Mouse (Mus musculus): Measurements from ENCODE around the gene Pde6b.

Gene Pde6b

DNA sequence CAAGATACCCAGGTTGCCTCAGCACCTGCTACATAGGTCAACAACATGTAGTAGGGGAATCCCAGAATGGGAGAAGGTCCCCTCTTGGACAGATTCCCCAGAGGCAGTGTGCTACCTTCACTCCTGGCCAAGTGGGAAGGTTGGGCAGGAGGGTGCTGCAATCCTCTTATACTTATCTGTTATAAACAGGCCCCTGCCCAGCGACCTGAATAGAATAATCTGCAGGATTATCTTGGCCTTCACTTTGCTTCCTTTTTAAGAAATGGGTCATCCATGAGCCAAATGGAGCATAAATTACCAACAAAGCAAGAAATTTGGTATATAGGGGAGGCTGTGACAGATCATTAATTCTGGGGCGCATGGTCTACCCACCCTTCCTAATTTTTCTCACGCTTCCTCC is 1.6 kb downstream of the Pde6b start:
- DNase-seq (ENCODE audit: low read depth, low spot score): no peak

DNA sequence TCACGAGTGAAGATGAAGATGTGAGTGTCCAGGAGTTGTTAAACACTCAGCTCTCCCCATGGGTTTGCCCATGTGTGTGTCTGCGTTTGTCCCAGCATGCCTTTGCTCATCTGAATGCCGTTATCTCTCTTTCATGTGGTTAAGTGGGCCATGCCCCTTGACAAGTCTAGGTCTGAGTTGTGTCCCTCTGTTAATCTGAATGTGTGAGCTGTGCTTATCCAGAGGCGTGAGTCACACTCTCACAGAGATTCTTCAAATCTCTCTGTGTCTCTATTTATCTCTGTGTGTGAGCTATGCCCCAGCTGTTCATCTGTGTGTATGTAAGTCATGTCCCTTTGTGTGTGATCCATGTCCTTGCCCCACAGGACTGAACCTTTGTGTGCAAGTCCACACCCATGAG is 15.3 kb downstream of the Pde6b start:
- no peak for DNase-seq (ENCODE audit: low read depth, low spot score)

DNA sequence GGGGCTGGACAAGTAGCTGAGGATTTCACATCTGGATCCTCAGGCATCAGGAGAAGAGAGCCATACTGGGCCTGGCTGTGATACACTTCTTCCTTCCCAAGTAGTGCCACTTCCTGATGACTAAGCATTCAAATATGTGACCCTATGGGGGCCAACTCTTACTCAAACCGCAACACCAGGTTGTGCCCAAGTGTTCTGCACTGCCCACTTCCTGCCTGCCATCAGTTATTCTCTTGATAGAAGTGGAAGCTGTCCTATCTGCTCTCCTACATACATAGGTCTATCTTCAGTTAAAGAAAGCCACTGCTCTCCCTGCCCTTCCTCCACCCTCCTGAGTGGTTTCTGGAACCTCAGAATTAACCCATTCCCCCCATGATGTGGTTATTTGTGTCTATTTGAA is 17.3 kb downstream of the Pde6b start:
- no peak for DNase-seq (ENCODE audit: low read depth, low spot score)

DNA sequence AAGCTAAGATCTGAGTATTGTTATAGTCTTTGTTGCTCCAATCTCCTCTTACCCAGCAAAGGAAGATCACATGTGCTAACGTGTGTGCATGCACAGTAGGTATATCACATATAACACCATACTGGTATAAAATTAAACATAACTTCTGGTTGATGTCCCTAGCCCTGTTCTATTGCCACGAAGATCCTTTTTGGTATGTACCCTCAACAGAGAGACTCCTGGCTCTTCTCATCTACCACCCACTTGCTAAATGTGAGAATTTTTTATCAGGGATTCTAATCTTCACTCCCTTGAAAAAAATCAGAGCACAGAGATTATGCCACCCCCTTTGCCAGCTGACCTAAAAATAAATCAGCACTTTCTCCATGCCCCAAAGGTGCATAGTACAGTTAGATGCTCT is 18.8 kb downstream of the Pde6b start:
- no peak for DNase-seq (ENCODE audit: low read depth, low spot score)

DNA sequence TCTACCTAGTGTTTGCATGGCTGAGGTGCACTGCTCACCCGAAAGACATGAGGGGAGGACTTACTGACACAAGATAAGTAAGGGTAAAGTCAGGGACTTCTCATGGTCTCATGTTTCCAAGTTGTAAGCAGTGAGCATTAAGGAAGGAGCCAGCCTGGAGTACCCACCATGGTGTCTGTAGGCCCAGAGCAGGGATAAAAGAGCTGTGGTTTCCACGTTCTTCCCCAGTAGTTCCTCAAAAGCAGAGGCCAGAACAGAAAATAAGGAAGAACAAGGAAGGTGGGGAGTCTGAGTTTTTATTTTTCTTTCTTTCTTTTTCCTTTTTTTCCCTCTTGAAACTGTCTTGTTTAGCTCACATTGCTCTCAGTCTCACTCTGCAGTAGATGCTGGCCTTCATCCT is 26.5 kb downstream of the Pde6b start:
- no peak for DNase-seq (ENCODE audit: low read depth, low spot score)

DNA sequence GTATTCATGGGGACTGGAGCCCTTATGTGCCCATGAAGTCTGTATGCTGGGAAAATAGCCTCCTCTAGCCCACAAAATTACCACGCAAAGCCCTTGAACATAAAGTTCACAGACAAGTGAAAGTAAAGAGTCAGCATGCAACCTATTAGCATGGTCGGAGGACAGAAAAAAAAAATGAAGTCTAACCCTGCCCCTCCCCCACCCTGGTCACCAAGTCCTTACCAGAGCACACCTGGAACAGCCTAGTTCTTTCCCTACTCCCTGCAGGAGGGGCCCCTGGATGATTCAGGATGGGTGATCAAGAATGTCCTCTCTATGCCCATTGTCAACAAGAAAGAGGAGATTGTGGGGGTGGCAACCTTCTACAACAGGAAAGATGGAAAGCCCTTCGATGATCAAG is 34.5 kb downstream of the Pde6b start:
- DNase-seq (ENCODE audit: low read depth, low spot score): no peak

DNA sequence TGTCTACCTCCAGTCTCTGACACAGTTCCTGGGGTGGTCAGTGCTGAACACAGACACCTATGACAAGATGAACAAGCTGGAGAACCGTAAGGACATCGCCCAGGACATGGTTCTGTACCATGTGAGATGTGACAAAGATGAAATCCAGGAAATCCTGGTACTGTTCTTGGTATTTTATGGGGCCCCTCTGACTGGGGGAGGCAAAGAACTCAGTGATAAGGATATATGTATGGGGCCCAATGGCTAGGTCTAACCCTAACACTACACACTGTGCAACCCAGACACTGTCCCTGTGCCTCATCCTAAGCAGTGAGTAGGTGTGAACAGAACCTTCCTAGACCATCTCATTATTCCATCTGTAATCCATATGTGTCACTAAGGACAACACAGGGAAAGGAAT is 35.2 kb downstream of the Pde6b start:
- no peak for DNase-seq (ENCODE audit: low read depth, low spot score)

DNA sequence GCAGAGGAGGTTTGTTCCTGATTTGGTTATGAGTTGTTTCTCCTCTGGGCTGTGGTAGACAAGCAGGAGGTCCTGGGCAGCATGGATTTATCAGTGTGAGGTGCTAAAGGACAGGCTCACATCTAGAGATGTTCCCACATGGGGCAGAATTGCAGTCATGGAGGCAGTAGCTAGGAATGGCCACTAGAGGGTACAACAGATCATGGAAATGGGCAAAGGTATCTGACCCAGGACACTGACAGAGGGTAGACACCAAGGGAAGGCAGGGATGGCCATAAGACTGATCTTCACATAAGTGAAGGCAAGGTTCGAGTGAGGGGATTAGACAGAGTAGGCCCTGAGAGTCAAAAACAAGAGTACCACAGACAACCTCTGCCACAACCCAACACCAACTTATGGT is 39.0 kb downstream of the Pde6b start:
- DNase-seq (ENCODE audit: low read depth, low spot score): peak; percentile 33

DNA sequence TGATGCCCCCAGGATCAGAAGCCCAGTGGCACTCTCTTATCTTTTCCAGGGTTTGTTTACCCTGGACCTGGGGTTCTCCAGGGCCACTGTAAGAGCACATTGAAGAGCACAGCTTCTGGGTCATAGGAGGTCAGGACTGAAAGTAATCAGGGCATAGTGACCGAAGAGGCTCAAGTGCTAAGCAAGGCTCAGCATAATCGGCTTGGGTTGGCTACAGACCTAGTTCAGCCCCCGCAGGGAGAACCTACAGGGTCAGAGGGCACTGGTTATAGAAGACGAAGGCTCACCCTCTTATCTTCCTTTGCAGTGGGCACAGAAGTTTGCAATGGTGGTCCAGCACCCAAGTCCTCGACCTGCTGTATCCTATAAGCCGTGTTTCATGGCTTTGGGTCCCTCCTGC is 43.0 kb downstream of the Pde6b start:
- no peak for DNase-seq (ENCODE audit: low read depth, low spot score)

DNA sequence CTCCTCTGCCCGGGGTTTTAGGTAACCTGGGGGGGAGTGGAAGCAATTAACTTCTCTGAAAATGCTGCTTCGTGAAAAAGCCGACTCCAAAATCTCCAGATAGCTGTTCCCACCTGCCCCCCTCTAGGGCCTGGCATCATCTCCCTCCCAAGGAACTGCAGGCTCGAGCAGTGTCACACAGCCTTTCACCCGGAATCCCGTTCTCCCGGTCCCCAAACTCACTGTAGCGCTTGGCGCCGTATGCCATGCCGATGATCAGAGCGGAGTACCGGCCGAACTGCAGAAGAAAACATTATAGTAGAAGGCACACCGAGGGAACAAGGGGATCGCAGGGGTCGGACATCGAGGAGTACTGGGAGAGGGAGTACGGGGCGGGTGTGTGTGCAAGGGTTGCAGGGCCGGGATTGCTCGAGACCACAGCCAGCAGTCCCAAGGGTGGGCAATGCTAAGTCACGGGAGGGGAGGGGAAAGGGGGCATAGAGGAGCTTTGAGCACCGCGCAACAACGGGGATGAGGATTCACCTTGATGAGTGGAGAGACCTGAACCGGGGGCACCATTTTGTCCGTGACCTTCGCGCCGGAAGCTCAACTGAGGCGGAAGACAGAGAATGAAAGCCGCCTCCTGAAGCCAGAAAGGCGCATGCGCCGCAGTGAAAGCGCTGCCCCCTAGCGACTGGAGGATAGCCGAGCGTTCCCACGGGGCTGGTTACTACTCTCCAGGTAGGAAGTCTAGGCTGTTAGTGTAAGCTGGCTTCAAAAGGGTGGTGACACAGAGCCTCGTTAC is 45.8 kb downstream of the Pde6b start, which contains the start of gene Atp5k:
Gene Atp5k (minus strand): TSS at position 645 of the 784 bp plus-strand sequence.
- peak; percentile 83 for DNase-seq (ENCODE audit: low read depth, low spot score)

DNA sequence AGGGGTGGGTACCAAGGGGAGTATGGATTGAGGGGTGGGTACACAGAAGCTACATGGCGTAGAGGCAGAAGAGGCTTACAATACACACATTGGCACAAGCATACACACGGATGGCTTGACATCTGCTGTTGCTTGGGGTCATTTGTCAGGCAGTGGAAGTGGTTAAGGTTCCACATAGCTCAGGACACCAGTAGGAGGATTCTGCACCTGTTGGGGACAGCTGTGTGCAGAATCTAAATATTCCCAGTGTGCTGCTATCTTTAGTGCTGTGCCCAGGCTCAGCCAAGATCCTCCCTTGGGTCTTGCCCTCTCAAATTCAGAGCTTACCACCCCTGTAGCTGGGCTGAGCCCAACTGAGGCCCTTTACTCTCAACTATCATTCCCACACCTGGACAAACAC is 47.9 kb downstream of the Pde6b start:
- no peak for DNase-seq (ENCODE audit: low read depth, low spot score)

DNA sequence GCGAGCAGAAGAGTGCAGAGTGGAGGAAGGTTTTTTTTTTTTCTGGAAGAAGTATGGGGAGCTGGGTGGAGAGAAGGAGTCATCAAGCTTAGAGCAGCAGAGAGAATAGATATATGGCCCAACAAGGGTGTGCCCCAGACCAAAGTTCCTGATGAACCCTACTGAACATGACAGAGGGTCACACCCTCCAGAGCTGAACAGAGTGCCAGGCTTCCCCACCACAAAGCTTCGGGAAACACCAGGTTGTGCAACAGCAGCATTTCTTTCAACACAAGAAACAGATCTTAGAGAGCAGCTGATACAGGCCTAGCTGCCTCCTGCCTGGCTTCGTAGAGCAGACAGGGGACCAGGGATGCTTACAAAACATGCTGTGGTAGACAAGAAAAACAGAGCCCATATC is 58.8 kb downstream of the Pde6b start:
- DNase-seq (ENCODE audit: low read depth, low spot score): no peak

DNA sequence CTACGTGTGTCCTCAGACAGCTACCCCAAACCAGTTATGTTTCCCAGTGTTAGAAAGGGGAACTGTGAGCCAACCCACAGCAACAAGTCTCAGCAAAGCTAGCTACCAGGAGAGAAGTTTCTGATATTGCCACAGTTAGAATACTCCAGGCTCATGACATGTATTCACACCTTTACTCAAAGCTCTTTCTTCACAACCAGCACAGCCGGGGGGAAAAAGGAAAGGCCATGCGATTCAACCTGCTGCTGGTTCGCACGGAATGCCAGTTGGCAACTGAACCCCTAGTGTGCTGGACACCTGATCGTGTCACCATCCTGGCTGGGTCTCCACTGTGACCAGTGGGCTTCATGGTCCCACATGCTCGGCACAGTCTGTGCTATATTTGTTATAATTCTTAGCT is 59.7 kb downstream of the Pde6b start:
- DNase-seq (ENCODE audit: low read depth, low spot score): no peak

DNA sequence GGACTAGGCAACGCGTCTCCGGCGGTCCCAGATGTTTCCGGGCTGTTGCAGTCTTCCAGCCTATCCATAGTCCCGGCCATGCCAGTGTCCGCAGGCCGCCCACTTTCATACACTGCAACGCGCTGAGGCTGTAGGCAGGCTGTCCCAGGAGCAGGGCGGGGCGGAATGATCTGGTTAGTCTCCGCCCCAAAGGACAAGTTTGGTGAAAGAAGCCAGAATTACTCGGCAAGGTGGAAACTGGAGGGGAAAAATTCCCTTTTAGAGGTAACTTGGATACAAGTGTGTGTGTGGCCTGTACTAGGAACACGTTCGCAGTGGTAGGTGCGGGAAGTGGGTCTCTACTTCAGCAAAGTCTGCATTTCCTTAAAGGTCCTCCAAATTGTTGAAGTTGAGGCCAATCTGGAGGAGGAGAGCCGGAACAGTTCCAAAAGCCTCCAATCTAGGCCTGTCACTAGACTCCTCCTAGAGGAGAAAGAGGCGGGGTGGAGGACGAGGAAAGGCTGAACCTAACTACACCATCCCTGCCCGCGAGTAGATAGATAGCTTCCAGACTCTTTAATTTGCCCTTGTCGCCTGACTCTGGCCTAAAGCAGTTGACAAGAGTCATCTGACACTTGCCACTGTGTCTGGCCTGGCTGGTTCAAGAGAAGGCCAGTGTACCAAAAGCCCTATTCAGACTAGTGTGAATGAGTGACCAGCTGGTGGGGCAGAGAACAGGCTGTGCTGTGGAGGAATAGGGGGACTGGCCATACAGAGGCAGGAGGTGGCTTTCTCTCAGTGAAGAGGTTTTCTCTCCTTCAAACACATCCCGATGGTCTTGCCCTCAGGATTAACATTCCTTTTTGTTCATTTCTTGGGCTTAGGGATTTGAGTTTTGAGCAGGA is 60.8 kb downstream of the Pde6b start, which contains the start of gene Mfsd7a:
Gene Mfsd7a (minus strand): TSS at position 107 of the 884 bp plus-strand sequence.
- DNase-seq (ENCODE audit: low read depth, low spot score): no peak

DNA sequence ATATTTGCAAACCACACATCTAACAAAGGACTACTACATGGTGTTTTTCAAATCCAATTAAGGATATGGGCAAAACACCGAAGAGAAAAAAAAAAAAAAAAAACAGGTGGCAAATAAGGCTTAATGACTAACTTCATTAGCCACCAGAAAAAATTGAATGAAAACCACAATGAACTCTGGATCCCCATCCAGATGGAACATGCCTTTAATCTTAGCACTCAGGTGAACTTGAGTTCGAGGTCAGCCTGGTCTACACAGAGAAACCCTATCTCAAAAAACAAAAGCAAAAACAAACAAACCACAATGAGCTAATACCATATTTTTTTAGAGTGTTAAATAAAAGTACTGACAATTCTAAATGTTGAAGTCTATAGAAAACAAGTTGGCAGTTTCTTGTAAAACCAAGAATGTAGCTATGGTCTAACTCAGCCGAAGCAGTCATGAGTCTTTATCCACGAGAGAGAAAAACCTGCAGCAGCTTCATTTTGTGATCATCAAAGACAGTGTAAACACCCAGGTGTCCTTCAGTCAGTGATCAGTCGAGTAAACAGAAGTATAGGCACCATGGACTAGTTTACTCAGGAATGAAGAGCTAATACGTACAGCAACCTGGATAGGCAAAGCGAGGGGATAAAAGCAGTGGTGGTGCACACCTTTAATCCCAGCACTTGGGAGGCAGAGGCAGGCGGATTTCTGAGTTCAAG is 62.8 kb downstream of the Pde6b start:
- DNase-seq (ENCODE audit: low read depth, low spot score): no peak

DNA sequence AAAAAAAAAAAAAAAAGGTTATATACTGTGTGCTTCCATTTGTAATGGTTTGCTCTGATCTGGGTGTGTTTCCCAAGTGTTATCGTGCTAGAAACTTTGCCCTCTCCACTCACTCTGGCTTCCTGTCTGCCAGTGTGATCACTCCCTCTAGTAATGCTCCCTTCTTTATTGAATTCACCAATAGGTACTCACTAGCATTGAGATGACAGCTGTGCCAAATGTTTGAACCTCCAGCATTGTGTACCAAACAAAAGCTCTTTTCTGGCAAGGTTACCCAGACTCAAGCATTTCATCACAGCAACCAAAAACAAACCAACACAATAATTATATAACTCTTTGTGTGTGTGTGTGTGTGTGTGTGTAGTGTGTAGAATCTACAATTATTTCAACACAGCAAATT is 63.4 kb downstream of the Pde6b start:
- DNase-seq (ENCODE audit: low read depth, low spot score): no peak

DNA sequence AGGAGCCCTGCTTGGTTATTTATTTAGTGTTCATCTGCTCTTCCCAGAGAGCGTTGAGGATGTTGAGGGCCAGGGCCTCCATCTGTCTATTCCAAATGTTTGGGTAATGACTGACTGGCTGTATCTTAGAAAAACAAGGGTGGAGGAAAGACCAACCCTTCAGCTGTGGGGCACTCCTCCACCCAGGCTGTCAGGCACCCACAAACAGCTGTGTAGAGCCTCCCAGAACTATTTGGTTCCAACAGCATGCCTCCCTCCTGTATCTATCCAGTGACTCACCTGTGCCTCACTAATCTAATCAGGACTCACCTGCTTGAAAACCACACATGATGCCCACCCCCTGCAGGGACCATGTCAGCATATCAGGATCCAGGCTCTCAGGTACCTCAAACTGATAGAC is 64.2 kb downstream of the Pde6b start:
- no peak for DNase-seq (ENCODE audit: low read depth, low spot score)

DNA sequence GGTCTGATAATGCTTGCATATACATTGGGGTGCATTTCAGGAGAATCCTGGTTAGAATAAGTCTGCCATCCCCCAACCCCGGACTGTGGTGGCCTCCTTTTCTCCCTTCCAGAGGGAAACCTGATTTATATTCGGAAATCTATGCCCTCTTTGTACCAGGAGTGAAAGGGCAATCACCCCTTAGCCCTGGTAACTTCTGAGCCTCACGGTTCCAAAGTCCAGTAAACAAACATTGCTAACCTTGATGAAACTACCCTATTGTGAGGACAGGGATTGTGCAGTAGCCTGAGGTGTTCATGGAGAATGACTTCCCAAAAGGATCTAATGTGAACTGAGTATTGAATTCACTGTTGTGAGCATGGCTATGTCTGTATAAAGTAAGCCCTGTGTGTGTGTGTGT is 65.9 kb downstream of the Pde6b start:
- DNase-seq (ENCODE audit: low read depth, low spot score): no peak

DNA sequence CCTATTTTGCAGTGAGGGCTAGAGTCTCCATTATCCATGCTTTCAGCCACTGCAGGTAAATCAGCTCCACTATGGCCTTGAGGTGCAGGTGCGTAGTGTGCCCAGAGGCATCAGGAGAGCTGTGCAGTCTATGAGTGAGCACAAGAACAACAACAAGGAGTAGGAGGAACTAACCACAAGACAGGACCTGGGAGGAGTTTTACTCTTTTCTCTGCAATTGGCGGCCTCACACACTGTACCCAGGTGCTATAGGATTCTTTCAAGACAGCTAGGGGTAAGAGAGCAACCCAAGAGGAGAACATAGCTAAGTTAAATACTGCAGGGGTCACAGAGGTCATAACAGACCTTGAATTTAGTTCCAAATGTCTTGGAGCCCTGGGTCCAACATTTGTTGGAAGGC is 70.5 kb downstream of the Pde6b start:
- DNase-seq (ENCODE audit: low read depth, low spot score): no peak

DNA sequence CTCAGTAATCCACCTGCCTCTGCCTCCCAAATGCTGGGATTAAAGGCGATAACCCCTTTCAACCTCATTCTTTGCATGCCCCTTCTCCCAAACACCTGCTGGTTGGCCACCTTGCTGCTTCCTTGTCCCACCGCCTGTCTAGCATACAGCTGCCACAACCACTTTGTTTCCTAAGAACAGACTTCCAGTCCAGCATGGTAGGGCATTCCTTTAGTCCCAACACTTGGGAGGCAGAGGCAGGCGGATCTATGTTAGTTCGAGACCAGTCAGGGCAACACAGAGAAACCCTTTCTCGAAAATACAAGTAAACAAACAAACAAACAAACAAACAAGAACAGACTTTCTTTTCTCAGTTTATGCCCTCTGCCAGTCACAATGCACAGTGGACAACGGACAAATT is 72.3 kb downstream of the Pde6b start:
- no peak for DNase-seq (ENCODE audit: low read depth, low spot score)

DNA sequence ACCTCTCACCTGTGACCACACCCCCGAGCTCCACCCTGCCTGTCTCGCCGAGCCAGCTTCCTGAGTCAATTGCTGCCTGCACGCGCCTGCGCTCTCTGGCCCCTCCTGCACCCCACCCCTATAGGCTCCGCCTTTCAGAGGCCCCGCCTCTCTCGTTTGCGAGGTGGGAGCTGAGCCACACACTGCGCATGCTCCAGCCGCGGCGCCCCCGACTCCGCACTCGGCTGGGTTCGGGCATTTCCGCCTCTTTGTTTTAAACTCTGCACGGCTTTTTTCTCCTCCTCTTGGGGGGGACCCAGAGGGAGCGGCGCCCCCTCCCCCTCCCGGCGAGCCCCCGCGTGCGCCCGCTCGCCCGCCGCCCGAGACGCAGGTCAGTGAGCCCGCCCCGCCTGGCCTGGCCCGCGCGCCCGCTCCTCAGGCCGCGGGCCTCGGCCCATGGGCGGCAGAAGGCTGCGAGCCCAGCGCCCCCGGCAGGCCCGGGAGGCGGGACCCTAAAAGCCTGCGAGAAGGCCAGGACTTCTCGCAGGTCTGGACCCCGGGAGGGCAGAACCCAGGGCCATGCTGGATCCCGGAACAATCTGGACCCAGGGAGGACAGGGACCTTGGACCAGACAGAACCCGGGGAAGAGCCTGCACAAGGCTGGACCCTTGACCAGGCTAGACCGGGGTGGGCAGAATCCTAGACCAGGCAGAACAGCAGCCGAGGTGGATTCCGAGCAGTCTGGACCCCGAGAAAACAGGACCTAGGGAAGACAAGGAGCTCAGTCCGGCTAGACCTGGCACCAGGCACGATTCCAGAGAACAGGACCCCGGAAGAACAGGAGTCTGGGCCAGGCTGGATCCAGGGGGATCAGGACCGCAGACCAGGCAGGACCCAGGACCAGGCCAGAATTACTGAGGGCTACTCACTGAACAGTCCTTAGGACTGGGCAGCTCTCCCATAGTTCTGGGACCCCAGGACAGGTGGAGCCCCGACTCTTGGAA is 73.2 kb downstream of the Pde6b start, which contains the start of gene Pcgf3:
Gene Pcgf3 (plus strand): TSS at position 151 of the 984 bp plus-strand sequence.
- DNase-seq (ENCODE audit: low read depth, low spot score): peak; percentile 90
